Mouse (Mus musculus): ENCODE data around the gene Ptrhd1. TPM values are rescaled to one million over a fixed set of nuclear protein-coding genes. Genes with fewer than 3 reads are reported as not detected.

The Ptrhd1 gene
- polyA plus RNA-seq, 1 experiment, result 7.2 TPM

- Histone ChIP-seq H3K36me3 (ENCODE audit: control insufficient read depth, insufficient read depth, low read length, poor library complexity, severe bottlenecking) (peaks cover 11% of the 10 kb centered on the region), H3K27me3 (ENCODE audit: control insufficient read depth, insufficient read depth, low read length, poor library complexity, severe bottlenecking) (no peaks in the 10 kb centered on the region), H3K4me1 (ENCODE audit: control insufficient read depth, insufficient read depth, low read length) (peaks cover 1% of the 10 kb centered on the region), H3K27ac (ENCODE audit: insufficient read depth, low read length) (no peak overlapping the region), H3K4me3 (ENCODE audit: low read depth, low read length) (no peak overlapping the region), H3K9me3 (replicated peaks; ENCODE audit: control insufficient read depth, insufficient read depth, low read length, poor library complexity, severe bottlenecking) (peaks cover 6% of the 10 kb centered on the region; the same call in 1 of the 2 replicates), H3K9ac (ENCODE audit: low read depth, poor library complexity, severe bottlenecking) (no peak overlapping the region)
- TF ChIP-seq POLR2A (IDR thresholded peaks at IDR 0.05; ENCODE audit: insufficient read depth, low read length), result no peak
- no peak for TF ChIP-seq CTCF (IDR thresholded peaks at IDR 0.05; ENCODE audit: low read depth, low read length)
- TF ChIP-seq EP300 (IDR thresholded peaks at IDR 0.05; ENCODE audit: insufficient read depth, low read depth, low read length), result no peak
Observed at GRCm38 (mm10) chr12:4206106-4206505, 27.7 kb upstream of the Ptrhd1 start.

DNA sequence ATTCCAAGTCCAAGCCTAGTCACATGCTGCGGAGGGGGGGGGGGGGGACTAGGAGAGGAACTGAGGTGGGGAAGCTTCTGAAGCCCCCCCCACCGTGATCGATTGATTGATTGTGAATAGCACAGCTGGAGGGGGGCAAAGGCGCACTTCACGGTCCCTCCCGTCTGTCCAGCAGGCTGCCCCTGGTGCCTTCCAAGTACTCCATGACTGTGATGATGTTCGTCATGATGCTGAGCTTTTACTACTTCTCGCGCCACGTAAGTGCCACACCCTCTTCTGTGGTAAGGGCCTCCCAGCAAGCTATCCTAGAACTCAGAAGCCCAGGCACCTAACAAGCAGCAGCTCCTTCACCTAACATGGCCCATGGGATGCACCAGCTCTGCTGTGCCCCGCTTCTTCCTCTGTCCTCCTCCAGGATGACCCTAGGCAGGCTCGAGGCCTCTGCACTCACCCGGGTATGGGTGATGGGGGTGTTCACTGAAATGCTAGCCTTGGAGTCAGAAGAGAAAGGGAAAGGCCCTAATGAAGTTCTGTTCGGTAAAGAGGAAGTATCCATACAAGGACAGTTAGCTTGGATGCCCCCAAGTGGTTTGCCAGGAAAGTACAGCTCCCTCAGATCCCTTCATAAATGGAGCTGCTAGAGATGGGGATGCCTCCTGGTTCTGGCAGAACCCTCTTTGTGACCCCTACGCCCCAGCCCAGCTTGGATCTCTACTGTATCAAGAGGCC, 25.3 kb upstream of the Ptrhd1 start:
- no peak overlapping the region for H3K9ac ChIP-seq (ENCODE audit: low read depth, poor library complexity, severe bottlenecking)
- H3K4me1 ChIP-seq (ENCODE audit: control insufficient read depth, insufficient read depth, low read length), result no peaks in the 10 kb centered on the region
- no peak overlapping the region for H3K27ac ChIP-seq (ENCODE audit: insufficient read depth, low read length)
- no peak for TF ChIP-seq EP300 (IDR thresholded peaks at IDR 0.05; ENCODE audit: insufficient read depth, low read depth, low read length)
- peak; percentile 9 for TF ChIP-seq CTCF (IDR thresholded peaks at IDR 0.05; ENCODE audit: low read depth, low read length)
- peaks cover 20% of the 10 kb centered on the region for H3K36me3 ChIP-seq (ENCODE audit: control insufficient read depth, insufficient read depth, low read length, poor library complexity, severe bottlenecking)
- no peaks in the 10 kb centered on the region for H3K27me3 ChIP-seq (ENCODE audit: control insufficient read depth, insufficient read depth, low read length, poor library complexity, severe bottlenecking)
- H3K9me3 ChIP-seq (replicated peaks; ENCODE audit: control insufficient read depth, insufficient read depth, low read length, poor library complexity, severe bottlenecking), result peaks cover 22% of the 10 kb centered on the region
- no peak overlapping the region for H3K4me3 ChIP-seq (ENCODE audit: low read depth, low read length)

GRCm38 (mm10) chr12:4209196-4209595, 24.6 kb upstream of the Ptrhd1 start:
- no peaks in the 10 kb centered on the region for H3K27me3 ChIP-seq (ENCODE audit: control insufficient read depth, insufficient read depth, low read length, poor library complexity, severe bottlenecking)
- no peak overlapping the region for H3K9ac ChIP-seq (ENCODE audit: low read depth, poor library complexity, severe bottlenecking)
- no peaks in the 10 kb centered on the region for H3K4me1 ChIP-seq (ENCODE audit: control insufficient read depth, insufficient read depth, low read length)
- no peak overlapping the region for H3K27ac ChIP-seq (ENCODE audit: insufficient read depth, low read length)
- H3K4me3 ChIP-seq (ENCODE audit: low read depth, low read length), result no peak overlapping the region
- peaks cover 28% of the 10 kb centered on the region for H3K9me3 ChIP-seq (replicated peaks; ENCODE audit: control insufficient read depth, insufficient read depth, low read length, poor library complexity, severe bottlenecking)
- TF ChIP-seq CTCF (IDR thresholded peaks at IDR 0.05; ENCODE audit: low read depth, low read length) (no peak), POLR2A (IDR thresholded peaks at IDR 0.05; ENCODE audit: insufficient read depth, low read length) (no peak), EP300 (IDR thresholded peaks at IDR 0.05; ENCODE audit: insufficient read depth, low read depth, low read length) (no peak)
- peaks cover 26% of the 10 kb centered on the region for H3K36me3 ChIP-seq (ENCODE audit: control insufficient read depth, insufficient read depth, low read length, poor library complexity, severe bottlenecking)

- TF ChIP-seq POLR2A (IDR thresholded peaks at IDR 0.05; ENCODE audit: insufficient read depth, low read length) (no peak), EP300 (IDR thresholded peaks at IDR 0.05; ENCODE audit: insufficient read depth, low read depth, low read length) (no peak), CTCF (IDR thresholded peaks at IDR 0.05; ENCODE audit: low read depth, low read length) (no peak)
- Histone ChIP-seq H3K9me3 (replicated peaks; ENCODE audit: control insufficient read depth, insufficient read depth, low read length, poor library complexity, severe bottlenecking) (peaks cover 31% of the 10 kb centered on the region), H3K36me3 (ENCODE audit: control insufficient read depth, insufficient read depth, low read length, poor library complexity, severe bottlenecking) (peaks cover 41% of the 10 kb centered on the region), H3K27me3 (ENCODE audit: control insufficient read depth, insufficient read depth, low read length, poor library complexity, severe bottlenecking) (no peaks in the 10 kb centered on the region), H3K27ac (ENCODE audit: insufficient read depth, low read length) (no peak overlapping the region), H3K4me3 (ENCODE audit: low read depth, low read length) (no peak overlapping the region), H3K9ac (ENCODE audit: low read depth, poor library complexity, severe bottlenecking) (no peak overlapping the region), H3K4me1 (ENCODE audit: control insufficient read depth, insufficient read depth, low read length) (no peaks in the 10 kb centered on the region)
Observed at GRCm38 (mm10) chr12:4211174-4211573, 22.7 kb upstream of the Ptrhd1 start.

DNA sequence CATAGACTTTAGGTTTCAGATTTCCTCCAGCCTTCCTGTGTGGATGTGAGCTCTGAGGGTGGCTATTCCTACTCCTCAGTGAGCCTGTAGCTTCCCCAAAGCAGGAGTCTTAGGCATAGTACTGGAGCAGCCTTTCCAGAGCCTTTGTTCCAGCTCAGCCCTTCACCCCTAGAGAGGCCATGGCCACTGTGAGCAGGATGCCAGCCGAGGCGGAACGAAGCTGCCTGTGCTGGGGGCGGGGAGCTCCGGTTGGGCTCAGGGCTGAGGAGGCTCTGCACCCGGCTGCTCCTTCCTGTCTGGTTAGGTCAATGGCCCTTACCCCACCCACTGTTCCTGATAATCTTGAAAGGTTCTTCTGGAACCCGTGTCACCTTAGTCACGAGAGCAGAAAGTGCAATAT, 20.9 kb upstream of the Ptrhd1 start:
- H3K9ac ChIP-seq (ENCODE audit: low read depth, poor library complexity, severe bottlenecking), result no peak overlapping the region
- H3K27me3 ChIP-seq (ENCODE audit: control insufficient read depth, insufficient read depth, low read length, poor library complexity, severe bottlenecking), result no peaks in the 10 kb centered on the region
- no peak overlapping the region for H3K27ac ChIP-seq (ENCODE audit: insufficient read depth, low read length)
- H3K4me3 ChIP-seq (ENCODE audit: low read depth, low read length), result no peak overlapping the region
- no peaks in the 10 kb centered on the region for H3K4me1 ChIP-seq (ENCODE audit: control insufficient read depth, insufficient read depth, low read length)
- TF ChIP-seq POLR2A (IDR thresholded peaks at IDR 0.05; ENCODE audit: insufficient read depth, low read length) (no peak), CTCF (IDR thresholded peaks at IDR 0.05; ENCODE audit: low read depth, low read length) (no peak), EP300 (IDR thresholded peaks at IDR 0.05; ENCODE audit: insufficient read depth, low read depth, low read length) (no peak)
- H3K36me3 ChIP-seq (ENCODE audit: control insufficient read depth, insufficient read depth, low read length, poor library complexity, severe bottlenecking), result peaks cover 46% of the 10 kb centered on the region
- peaks cover 31% of the 10 kb centered on the region for H3K9me3 ChIP-seq (replicated peaks; ENCODE audit: control insufficient read depth, insufficient read depth, low read length, poor library complexity, severe bottlenecking)

DNA sequence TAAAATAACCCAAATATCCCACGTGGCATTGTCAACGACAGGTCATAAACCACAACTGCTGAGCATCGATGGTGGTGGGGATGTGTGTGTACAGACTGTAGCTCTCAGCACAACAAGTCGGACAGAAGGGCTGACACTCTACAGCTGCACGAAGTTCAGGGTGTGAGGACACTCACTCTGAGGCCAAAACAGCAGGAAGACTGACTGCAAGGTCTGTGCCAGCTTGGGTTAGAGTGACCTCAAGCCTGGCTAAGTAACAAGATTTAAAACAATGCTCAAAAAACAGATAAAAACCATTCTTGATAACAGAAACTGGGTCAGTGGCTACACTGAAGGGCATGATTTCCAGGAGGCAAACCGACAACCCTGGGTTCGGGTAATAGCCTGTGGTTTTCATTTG, 3.7 kb upstream of the Ptrhd1 start:
- Histone ChIP-seq H3K9ac (ENCODE audit: low read depth, poor library complexity, severe bottlenecking) (no peak overlapping the region), H3K27ac (ENCODE audit: insufficient read depth, low read length) (no peak overlapping the region), H3K36me3 (ENCODE audit: control insufficient read depth, insufficient read depth, low read length, poor library complexity, severe bottlenecking) (peaks cover 15% of the 10 kb centered on the region; the same call in 1 of the 2 replicates), H3K4me1 (ENCODE audit: control insufficient read depth, insufficient read depth, low read length) (no peaks in the 10 kb centered on the region), H3K27me3 (ENCODE audit: control insufficient read depth, insufficient read depth, low read length, poor library complexity, severe bottlenecking) (no peaks in the 10 kb centered on the region), H3K4me3 (ENCODE audit: low read depth, low read length) (no peak overlapping the region), H3K9me3 (replicated peaks; ENCODE audit: control insufficient read depth, insufficient read depth, low read length, poor library complexity, severe bottlenecking) (no peaks in the 10 kb centered on the region)
- no peak for TF ChIP-seq EP300 (IDR thresholded peaks at IDR 0.05; ENCODE audit: insufficient read depth, low read depth, low read length)
- no peak for TF ChIP-seq POLR2A (IDR thresholded peaks at IDR 0.05; ENCODE audit: insufficient read depth, low read length)
- TF ChIP-seq CTCF (IDR thresholded peaks at IDR 0.05; ENCODE audit: low read depth, low read length), result no peak

All from ES-Bruce4 (cell line).